Mouse (Mus musculus) retina, postnatal 7 days (tissue): ENCODE measurements around the gene Gbp9.
"Not testable (repeated sequence)": the region's sequence is repeated elsewhere in the genome, so short reads cannot be mapped to it uniquely, and the experiment has no call there.

Source experiments
- DNase-seq: peaks from one replicate; pipeline ENCODE4 v3.0.0-alpha.2; 2012; ENCODE audit warnings: low read depth, low spot score

The Gbp9 gene

GRCm38 (mm10) chr5:105060224-105060623 lies 79.1 kb downstream of the Gbp9 start:
- DNase-seq, result no peak

- no peak for DNase-seq
These were observed 84.1 kb downstream of the Gbp9 start for GRCm38 (mm10) chr5:105055279-105055678.

- DNase-seq, result not testable (repeated sequence)
These were observed 85.7 kb downstream of the Gbp9 start for GRCm38 (mm10) chr5:105053471-105054169.

- no peak for DNase-seq
These were observed 107.0 kb downstream of the Gbp9 start for GRCm38 (mm10) chr5:105032362-105032761.
